Mouse (Mus musculus) midbrain, embryonic 16.5 days (tissue): ENCODE data around the gene Plekhg1. TPM values are rescaled to one million over a fixed set of nuclear protein-coding genes. Genes with fewer than 3 reads are reported as not detected.
A peak's percentile ranks its signal among the peaks of the same experiment; 100 is the strongest.

Experiments
- ATAC-seq: fragments of 200-750 bp; cut with Nextera tagmentation; 2 replicates; pipeline ENCODE4 v1.8.0; 2017; ENCODE audit warnings: moderate TSS enrichment
- H3K27ac ChIP-seq: fragments of 300-500 bp; sonication (generic); 2 replicates; pipeline ENCODE4 v1.5.1; 2014; ENCODE audit warnings: mild to moderate bottlenecking, low read length, mixed read lengths
- H3K27me3 ChIP-seq: fragments of 300-500 bp; sonication (generic); 2 replicates; pipeline ENCODE4 v1.6.1; 2014; ENCODE audit warnings: low read depth, low read length, mixed read lengths; ENCODE audit not compliant: control insufficient read depth, insufficient read depth
- H3K36me3 ChIP-seq: fragments of 300-500 bp; sonication (generic); 2 replicates; pipeline ENCODE4 v1.6.1; 2014; ENCODE audit warnings: mild to moderate bottlenecking, low read length, moderate library complexity, mixed read lengths; ENCODE audit not compliant: control insufficient read depth, insufficient read depth
- H3K4me1 ChIP-seq: fragments of 300-500 bp; sonication (generic); 2 replicates; pipeline ENCODE4 v1.6.1; 2014; ENCODE audit warnings: mild to moderate bottlenecking, low read length, mixed read lengths; ENCODE audit not compliant: control insufficient read depth, insufficient read depth
- H3K4me2 ChIP-seq: fragments of 300-500 bp; sonication (generic); 2 replicates; pipeline ENCODE4 v1.6.1; 2014; ENCODE audit warnings: mild to moderate bottlenecking, low read length, mixed read lengths
- H3K4me3 ChIP-seq: fragments of 300-500 bp; sonication (generic); 2 replicates; pipeline ENCODE4 v1.5.1; 2014; ENCODE audit warnings: low read depth, mild to moderate bottlenecking, low read length, moderate library complexity, mixed read lengths
- H3K9ac ChIP-seq: fragments of 300-500 bp; sonication (generic); 2 replicates; pipeline ENCODE4 v1.6.1; 2014; ENCODE audit warnings: low read depth, low read length, mixed read lengths
- H3K9me3 ChIP-seq: fragments of 300-500 bp; sonication (generic); replicated peaks from 2 replicates; pipeline ENCODE4 v1.6.1; 2014; ENCODE audit warnings: mild to moderate bottlenecking, low read length, mixed read lengths; ENCODE audit not compliant: control insufficient read depth, poor library complexity, severe bottlenecking
- WGBS: fragments of 180-500 bp; shearing (Covaris S2); extraction: QIAGEN DNeasy Blood & Tissue Kit; methylation state at CpG from one replicate; pipeline ENCODE4 v1.1.7; 2014; 5-methylcytosine and 5-hydroxymethylcytosine counted together
- polyA plus RNA-seq: library from polyadenylated mRNA; unstranded; fragments of >200 nt; fragmentation: Nextera tagmentation; extraction: Ambion mirVana; gene quantifications from 2 replicates; pipeline ENCODE4 v1.2.1, GENCODE M21; 2015

Gene Plekhg1
- polyA plus RNA-seq, 1 experiment from 2014 or later: 7.8 TPM

- WGBS: 82% methylated on average over 4 of the region's 4 CpGs
- Histone ChIP-seq H3K4me3 (no peak overlapping the region), H3K9ac (no peak overlapping the region), H3K4me1 (no peaks in the 10 kb centered on the region), H3K4me2 (no peak overlapping the region), H3K36me3 (peaks cover 5% of the 10 kb centered on the region; the same call in 1 of the 2 replicates), H3K27ac (no peak overlapping the region), H3K27me3 (no peaks in the 10 kb centered on the region), H3K9me3 (no peaks in the 10 kb centered on the region; the same call in 1 of the 2 replicates)
- no peak for ATAC-seq
Measured at GRCm38 (mm10) chr10:3980231-3980630, 240.1 kb downstream of the Plekhg1 start.

- H3K27ac ChIP-seq: no peak overlapping the region
- no peak overlapping the region for H3K9ac ChIP-seq
- no peak for ATAC-seq
- H3K36me3 ChIP-seq: peaks cover 6% of the 10 kb centered on the region; the same call in 1 of the 2 replicates
- no peaks in the 10 kb centered on the region for H3K27me3 ChIP-seq
- H3K4me2 ChIP-seq: no peak overlapping the region
- 94% methylated on average over 6 of the region's 6 CpGs for WGBS
- no peaks in the 10 kb centered on the region for H3K4me1 ChIP-seq
- no peak overlapping the region for H3K4me3 ChIP-seq
- H3K9me3 ChIP-seq: no peaks in the 10 kb centered on the region
Measured at GRCm38 (mm10) chr10:3990295-3990883, 250.2 kb downstream of the Plekhg1 start.

GRCm38 (mm10) chr10:3993365-3994102, 253.4 kb downstream of the Plekhg1 start:
- no peak overlapping the region for H3K4me3 ChIP-seq
- no peak for ATAC-seq
- no peaks in the 10 kb centered on the region for H3K9me3 ChIP-seq
- no peak overlapping the region for H3K9ac ChIP-seq
- no peak overlapping the region for H3K27ac ChIP-seq
- H3K4me1 ChIP-seq: no peaks in the 10 kb centered on the region
- peaks cover 6% of the 10 kb centered on the region; the same call in 1 of the 2 replicates for H3K36me3 ChIP-seq
- no peak overlapping the region for H3K4me2 ChIP-seq
- no peaks in the 10 kb centered on the region for H3K27me3 ChIP-seq
- 96% methylated on average over 8 of the region's 8 CpGs for WGBS

GRCm38 (mm10) chr10:3995277-3995676, 255.1 kb downstream of the Plekhg1 start:
- Histone ChIP-seq H3K36me3 (no peaks in the 10 kb centered on the region), H3K9me3 (no peaks in the 10 kb centered on the region), H3K9ac (no peak overlapping the region), H3K27ac (no peak overlapping the region), H3K4me1 (no peaks in the 10 kb centered on the region), H3K4me3 (no peak overlapping the region), H3K27me3 (no peaks in the 10 kb centered on the region), H3K4me2 (no peak overlapping the region)
- 83% methylated on average over 4 of the region's 4 CpGs for WGBS
- no peak for ATAC-seq

GRCm38 (mm10) chr10:3996170-3996876, 256.2 kb downstream of the Plekhg1 start:
- H3K36me3 ChIP-seq: no peaks in the 10 kb centered on the region
- no peak overlapping the region for H3K4me3 ChIP-seq
- no peaks in the 10 kb centered on the region for H3K27me3 ChIP-seq
- no peak overlapping the region for H3K27ac ChIP-seq
- H3K4me2 ChIP-seq: no peak overlapping the region
- H3K4me1 ChIP-seq: no peaks in the 10 kb centered on the region
- WGBS: 54% methylated on average over 15 of the region's 15 CpGs
- H3K9ac ChIP-seq: no peak overlapping the region
- peak; percentile 85 for ATAC-seq
- H3K9me3 ChIP-seq: no peaks in the 10 kb centered on the region

GRCm38 (mm10) chr10:3997851-3998426, 257.8 kb downstream of the Plekhg1 start:
- H3K9me3 ChIP-seq: no peaks in the 10 kb centered on the region
- H3K4me3 ChIP-seq: no peak overlapping the region
- no peak overlapping the region for H3K4me2 ChIP-seq
- H3K36me3 ChIP-seq: no peaks in the 10 kb centered on the region
- WGBS: 93% methylated on average over 7 of the region's 7 CpGs
- H3K4me1 ChIP-seq: no peaks in the 10 kb centered on the region
- no peak for ATAC-seq
- no peak overlapping the region for H3K9ac ChIP-seq
- H3K27ac ChIP-seq: no peak overlapping the region
- no peaks in the 10 kb centered on the region for H3K27me3 ChIP-seq

- no peak overlapping the region for H3K9ac ChIP-seq
- no peaks in the 10 kb centered on the region for H3K36me3 ChIP-seq
- no peaks in the 10 kb centered on the region for H3K4me1 ChIP-seq
- no peaks in the 10 kb centered on the region for H3K9me3 ChIP-seq
- no peak overlapping the region for H3K27ac ChIP-seq
- H3K4me2 ChIP-seq: no peak overlapping the region
- no peaks in the 10 kb centered on the region for H3K27me3 ChIP-seq
- WGBS: 83% methylated on average over 5 of the region's 5 CpGs
- no peak for ATAC-seq
- no peak overlapping the region for H3K4me3 ChIP-seq
Measured at GRCm38 (mm10) chr10:4002711-4003110, 262.5 kb downstream of the Plekhg1 start.

- no peak overlapping the region for H3K9ac ChIP-seq
Measured at GRCm38 (mm10) chr10:4005191-4005590, 265.0 kb downstream of the Plekhg1 start.

More at GRCm38 (mm10) chr10:4005191-4005590, 265.0 kb downstream of the Plekhg1 start:
- H3K4me1 ChIP-seq: no peaks in the 10 kb centered on the region
- H3K27me3 ChIP-seq: no peaks in the 10 kb centered on the region
- no peak overlapping the region for H3K27ac ChIP-seq
- no peaks in the 10 kb centered on the region for H3K9me3 ChIP-seq
- no peak overlapping the region for H3K4me3 ChIP-seq
- H3K4me2 ChIP-seq: no peak overlapping the region
- 91% methylated on average over 7 of the region's 7 CpGs for WGBS
- H3K36me3 ChIP-seq: no peaks in the 10 kb centered on the region
- ATAC-seq: no peak
